Mouse (Mus musculus) neutrophil, adult 5-6 weeks (primary cell): ENCODE measurements around the gene Tmem210. TPM values are rescaled to one million over a fixed set of nuclear protein-coding genes. Genes with fewer than 3 reads are reported as not detected.

Experiments
- ATAC-seq: fragments of 151-379, 151-347 bp; 2 replicates; pipeline ENCODE4 v1.8.0; 2017; ENCODE audit warnings: mild to moderate bottlenecking, moderate TSS enrichment; ENCODE audit not compliant: insufficient number of reproducible peaks, poor library complexity, low FRiP score, severe bottlenecking; ENCODE audit errors: extremely low read depth
- total RNA-seq: library from RNA; stranded (forward); fragments of 200-1000 nt; gene quantifications from 2 replicates; pipeline ENCODE4 v1.2.3, GENCODE M21; 2017

Tmem210 gene
- total RNA-seq, 1 experiment from 2014 or later = not detected

GRCm38 (mm10) chr2:25290816-25291130, 2.8 kb downstream of the Tmem210 start:
- no peak for ATAC-seq

- no peak for ATAC-seq
These were observed 3.5 kb downstream of the Tmem210 start for GRCm38 (mm10) chr2:25291184-25292053.

GRCm38 (mm10) chr2:25292054-25292544, 4.2 kb downstream of the Tmem210 start:
- ATAC-seq = no peak

GRCm38 (mm10) chr2:25292856-25293255, 4.9 kb downstream of the Tmem210 start:
- ATAC-seq = peak; percentile 42; the same call in 1 of the 2 replicates

GRCm38 (mm10) chr2:25293706-25294105, 5.8 kb downstream of the Tmem210 start:
- ATAC-seq = no peak

- ATAC-seq = no peak
These were observed 9.1 kb downstream of the Tmem210 start for GRCm38 (mm10) chr2:25297093-25297492.

- ATAC-seq = no peak
These were observed 10.1 kb downstream of the Tmem210 start for GRCm38 (mm10) chr2:25298046-25298445.

GRCm38 (mm10) chr2:25303452-25303851, 15.5 kb downstream of the Tmem210 start:
- no peak for ATAC-seq

GRCm38 (mm10) chr2:25303931-25304656, 16.1 kb downstream of the Tmem210 start:
- ATAC-seq = no peak

GRCm38 (mm10) chr2:25304657-25305541, 17.0 kb downstream of the Tmem210 start:
- ATAC-seq = no peak

GRCm38 (mm10) chr2:25305587-25306359, 17.8 kb downstream of the Tmem210 start:
- no peak for ATAC-seq

GRCm38 (mm10) chr2:25310180-25310579, 22.2 kb downstream of the Tmem210 start:
- ATAC-seq = no peak

GRCm38 (mm10) chr2:25310969-25311368, 23.0 kb downstream of the Tmem210 start:
- no peak for ATAC-seq

- no peak for ATAC-seq
These were observed 23.5 kb downstream of the Tmem210 start for GRCm38 (mm10) chr2:25311491-25311891.

- no peak for ATAC-seq
These were observed 30.4 kb downstream of the Tmem210 start for GRCm38 (mm10) chr2:25318119-25318966.

GRCm38 (mm10) chr2:25318971-25319773, 31.2 kb downstream of the Tmem210 start, which contains the start of gene Grin1:
Gene Grin1 (minus strand): TSS chr2:25319187.
- no peak for ATAC-seq

GRCm38 (mm10) chr2:25320084-25320483, 32.1 kb downstream of the Tmem210 start:
- no peak for ATAC-seq
